Mouse (Mus musculus) midbrain, embryonic 15.5 days (tissue): ENCODE measurements around the gene Mlec. TPM values are rescaled to one million over a fixed set of nuclear protein-coding genes. Genes with fewer than 3 reads are reported as not detected.

Source experiments
- ATAC-seq: fragments of 200-750 bp; cut with Nextera tagmentation; replicated peaks from 2 replicates; pipeline ENCODE4 v1.8.0; 2017; ENCODE audit warnings: moderate TSS enrichment
- H3K27ac ChIP-seq: fragments of 300-500 bp; sonication (generic); 2 replicates; pipeline ENCODE4 v1.5.1; 2015; ENCODE audit warnings: mild to moderate bottlenecking, inconsistent platforms
- H3K27me3 ChIP-seq: fragments of 300-500 bp; sonication (generic); replicated peaks from 2 replicates; pipeline ENCODE4 v1.6.1; 2015; ENCODE audit warnings: inconsistent platforms
- H3K36me3 ChIP-seq: fragments of 300-500 bp; sonication (generic); replicated peaks from 2 replicates; pipeline ENCODE4 v1.6.1; 2015; ENCODE audit warnings: inconsistent platforms
- H3K4me1 ChIP-seq: fragments of 300-500 bp; sonication (generic); 2 replicates; pipeline ENCODE4 v1.6.1; 2015; ENCODE audit warnings: inconsistent platforms
- H3K4me2 ChIP-seq: fragments of 300-500 bp; sonication (generic); 2 replicates; pipeline ENCODE4 v1.6.1; 2015; ENCODE audit warnings: inconsistent platforms, mild to moderate bottlenecking, moderate library complexity
- H3K4me3 ChIP-seq: fragments of 300-500 bp; sonication (generic); 2 replicates; pipeline ENCODE4 v1.5.1; 2015; ENCODE audit warnings: mild to moderate bottlenecking, inconsistent platforms
- H3K9ac ChIP-seq: fragments of 300-500 bp; sonication (generic); 2 replicates; pipeline ENCODE4 v1.6.1; 2015; ENCODE audit warnings: mild to moderate bottlenecking, inconsistent platforms
- H3K9me3 ChIP-seq: fragments of 300-500 bp; sonication (generic); 2 replicates; pipeline ENCODE4 v1.6.1; 2016; ENCODE audit warnings: inconsistent platforms
- WGBS: fragments of 180-500 bp; shearing (Covaris S2); methylation state at CpG from one replicate; pipeline ENCODE4 v1.1.7; 2015; ENCODE audit warnings: mixed read lengths; 5-methylcytosine and 5-hydroxymethylcytosine counted together
- polyA plus RNA-seq: library from polyadenylated mRNA; unstranded; fragments of >200 nt; fragmentation: Nextera tagmentation; extraction: Ambion mirVana; gene quantifications from 2 replicates; pipeline ENCODE4 v1.2.1, GENCODE M21; 2015

The Mlec gene
- polyA plus RNA-seq, 1 experiment from 2014 or later = 28.9 TPM

DNA sequence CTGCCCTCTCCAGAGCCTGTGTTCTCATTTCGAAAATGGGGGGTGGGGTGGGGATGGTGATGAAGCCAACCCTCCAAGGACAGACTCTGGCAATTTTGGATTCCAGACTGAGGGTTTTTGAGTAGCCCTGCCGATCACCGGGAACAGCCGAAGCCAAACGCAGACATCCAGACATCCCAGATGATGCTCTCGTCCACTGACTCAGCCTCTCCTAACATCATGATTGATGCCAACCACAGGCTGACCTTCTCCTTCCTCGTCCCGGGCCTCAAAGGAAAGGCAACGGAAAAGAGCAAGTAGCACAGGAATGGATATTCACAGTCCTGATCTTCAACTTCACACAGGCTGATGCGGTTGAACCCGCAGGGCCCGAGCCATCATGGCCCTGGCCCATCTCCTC lies 32.1 kb upstream of the Mlec start:
- Histone ChIP-seq H3K4me3 (no peak overlapping the region), H3K4me2 (no peak overlapping the region), H3K27ac (no peak overlapping the region), H3K9ac (no peak overlapping the region), H3K27me3 (peaks cover 39% of the 10 kb centered on the region), H3K36me3 (no peaks in the 10 kb centered on the region), H3K9me3 (no peaks in the 10 kb centered on the region), H3K4me1 (peaks cover 47% of the 10 kb centered on the region)
- WGBS = 85% methylated on average over 12 of the region's 12 CpGs
- ATAC-seq = no peak

DNA sequence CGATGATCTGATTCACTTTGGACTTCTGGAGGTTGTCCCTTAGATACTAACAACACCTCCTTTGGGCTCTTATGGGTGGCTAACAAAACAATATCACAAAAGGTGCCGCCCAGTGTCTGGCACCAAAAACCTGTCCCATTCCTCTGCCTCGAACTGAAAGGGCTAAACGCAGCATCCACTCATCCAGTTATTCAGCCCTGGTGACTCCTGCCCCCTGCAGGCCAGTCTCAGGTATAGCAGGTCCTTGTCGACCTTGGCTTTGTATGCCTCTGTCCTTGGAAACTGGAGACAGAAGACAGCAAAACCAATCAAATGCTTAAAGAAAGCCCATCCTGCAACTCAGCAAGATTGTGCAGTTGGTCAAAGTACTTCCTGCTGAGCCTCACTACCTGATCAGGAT lies 30.8 kb upstream of the Mlec start:
- no peak overlapping the region for H3K4me3 ChIP-seq
- no peak overlapping the region for H3K4me2 ChIP-seq
- H3K4me1 ChIP-seq = peaks cover 50% of the 10 kb centered on the region
- no peaks in the 10 kb centered on the region for H3K36me3 ChIP-seq
- 45% methylated on average over 5 of the region's 5 CpGs for WGBS
- H3K9ac ChIP-seq = no peak overlapping the region
- peaks cover 39% of the 10 kb centered on the region for H3K27me3 ChIP-seq
- ATAC-seq = no peak
- no peaks in the 10 kb centered on the region for H3K9me3 ChIP-seq
- H3K27ac ChIP-seq = no peak overlapping the region

DNA sequence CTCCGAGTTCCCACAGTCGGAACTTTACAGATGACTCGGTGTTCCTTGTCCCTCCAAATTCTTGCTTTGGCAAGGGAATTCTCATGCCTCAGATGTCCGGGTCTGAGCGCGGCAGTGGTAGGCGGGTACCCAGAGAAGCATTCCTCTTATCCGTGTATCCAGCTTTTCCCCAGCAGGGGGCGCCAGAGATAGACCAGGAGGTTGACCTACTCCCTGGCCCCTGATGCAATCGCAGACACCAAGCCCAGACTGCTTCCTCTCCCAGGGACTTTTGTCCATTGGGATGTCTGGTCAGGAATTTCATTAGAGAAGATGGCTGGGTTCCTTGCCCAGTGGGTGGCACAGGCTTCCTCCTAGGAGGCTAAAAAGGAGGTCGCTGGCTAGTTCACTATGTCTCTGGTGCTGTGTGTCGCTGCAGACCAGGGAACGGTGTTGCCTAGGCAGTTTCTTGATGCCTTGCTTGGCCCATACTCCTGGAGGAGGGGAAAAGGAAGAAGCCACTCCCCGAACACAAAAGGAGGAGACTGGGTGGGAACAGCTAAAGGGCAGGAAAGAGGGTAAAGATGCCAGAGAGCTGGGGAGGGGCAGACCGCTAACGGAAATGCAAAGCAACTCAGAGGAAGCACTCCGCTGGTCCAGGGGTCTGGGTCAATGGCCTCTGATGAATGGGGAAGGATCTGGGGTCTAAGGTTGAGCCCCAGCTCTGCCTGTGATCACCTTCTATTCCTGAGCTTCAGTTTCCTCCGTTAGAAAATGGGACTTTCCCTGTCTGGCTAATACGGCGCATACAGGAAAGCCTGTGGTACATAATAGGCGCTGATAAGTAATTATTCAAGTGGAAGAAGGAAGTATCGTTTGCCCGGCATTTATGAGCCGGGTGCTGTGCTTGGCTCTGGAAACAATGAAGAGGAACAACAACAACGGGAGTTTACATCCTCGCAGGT lies 29.5 kb upstream of the Mlec start:
- H3K36me3 ChIP-seq = no peaks in the 10 kb centered on the region
- ATAC-seq = peak; percentile 58
- peak overlapping the region; percentile 22 for H3K4me2 ChIP-seq
- WGBS = 20% methylated on average over 26 of the region's 26 CpGs
- H3K9me3 ChIP-seq = no peaks in the 10 kb centered on the region
- no peak overlapping the region for H3K27ac ChIP-seq
- no peak overlapping the region for H3K9ac ChIP-seq
- peaks cover 39% of the 10 kb centered on the region for H3K4me1 ChIP-seq
- peaks cover 32% of the 10 kb centered on the region for H3K27me3 ChIP-seq
- no peak overlapping the region for H3K4me3 ChIP-seq

DNA sequence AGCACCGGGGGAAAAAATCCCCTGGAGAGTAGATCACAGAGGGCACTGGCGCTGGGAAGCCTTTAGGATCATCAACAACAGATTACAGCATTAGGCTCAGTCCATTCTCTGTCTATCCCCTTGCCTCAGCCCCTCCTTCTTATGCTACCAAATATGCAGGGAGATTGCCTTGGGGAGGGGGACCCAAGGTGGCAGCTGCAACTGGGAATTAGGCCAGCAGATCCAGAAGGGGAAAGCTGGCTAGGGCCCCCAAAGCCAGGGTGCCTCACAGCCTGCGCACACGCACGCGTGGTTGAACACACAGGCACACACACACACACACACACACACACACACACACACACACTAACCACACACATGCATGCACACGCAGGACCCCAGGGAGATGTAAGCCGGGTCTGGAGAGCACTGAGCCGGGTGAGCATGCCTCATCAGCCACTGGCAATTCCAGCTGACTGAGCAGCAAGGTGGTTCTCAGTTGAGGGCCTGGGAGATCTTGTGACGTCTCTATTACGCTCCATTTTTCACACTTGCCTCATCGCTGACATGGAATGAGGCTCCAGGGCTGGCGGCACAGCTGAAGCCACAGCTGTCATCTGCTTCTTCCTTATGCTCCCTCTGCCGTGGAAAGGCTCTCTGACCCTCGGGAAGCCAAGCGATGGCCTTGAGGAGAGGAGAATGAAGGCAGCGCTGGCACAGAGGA lies 28.5 kb upstream of the Mlec start:
- peaks cover 30% of the 10 kb centered on the region for H3K4me1 ChIP-seq
- no peak overlapping the region for H3K4me3 ChIP-seq
- H3K27me3 ChIP-seq = peaks cover 23% of the 10 kb centered on the region
- H3K4me2 ChIP-seq = peak overlapping the region; percentile 22
- H3K27ac ChIP-seq = no peak overlapping the region
- H3K9ac ChIP-seq = no peak overlapping the region
- WGBS = 25% methylated on average over 17 of the region's 17 CpGs
- no peaks in the 10 kb centered on the region for H3K9me3 ChIP-seq
- H3K36me3 ChIP-seq = no peaks in the 10 kb centered on the region
- ATAC-seq = peak; percentile 22; the same call in 1 of the 2 replicates

DNA sequence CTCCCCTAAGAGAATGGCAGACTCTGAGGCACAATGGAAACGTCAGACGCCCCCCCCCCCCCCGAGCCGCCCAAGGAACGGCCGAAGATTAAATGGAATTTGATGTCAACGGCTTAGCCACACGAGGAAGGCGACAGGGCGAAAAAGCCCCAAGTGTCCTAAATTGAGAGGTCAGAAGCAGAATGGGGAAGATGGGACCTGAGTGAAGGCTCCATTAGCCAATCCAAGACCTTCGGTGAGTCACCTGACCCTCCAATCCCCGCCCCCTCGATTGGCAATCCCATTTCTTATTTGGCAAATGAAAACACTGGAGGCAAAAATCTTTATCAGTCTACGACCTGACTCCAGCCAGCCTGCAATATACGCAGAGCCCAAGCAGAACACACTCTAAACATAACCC lies 26.7 kb upstream of the Mlec start:
- peak overlapping the region; percentile 51 for H3K27ac ChIP-seq
- ATAC-seq = peak; percentile 45; the same call in 1 of the 2 replicates
- H3K4me1 ChIP-seq = peaks cover 29% of the 10 kb centered on the region

DNA sequence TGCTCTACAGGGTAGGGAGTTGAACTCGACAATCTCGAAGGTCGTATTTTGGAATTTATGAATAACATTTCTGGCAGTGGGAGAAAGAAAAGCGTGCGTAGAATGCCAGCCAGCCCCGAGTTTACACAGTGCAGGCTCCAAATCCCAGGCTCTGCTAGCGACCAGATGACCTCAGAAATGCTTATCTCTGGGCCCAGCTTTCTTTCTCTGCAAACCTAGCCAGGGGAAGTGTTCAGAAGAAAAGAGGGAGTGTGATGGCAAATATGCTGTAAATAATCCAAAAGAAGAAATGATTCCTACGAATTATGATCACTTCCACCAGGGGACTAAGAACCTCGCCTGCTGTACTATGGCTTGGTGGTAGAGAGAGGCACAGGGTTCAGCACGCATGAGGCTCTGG lies 25.5 kb upstream of the Mlec start:
- 72% methylated on average over 10 of the region's 10 CpGs for WGBS
- Histone ChIP-seq H3K9ac (no peak overlapping the region), H3K27ac (no peak overlapping the region), H3K4me1 (peaks cover 29% of the 10 kb centered on the region), H3K9me3 (no peaks in the 10 kb centered on the region), H3K4me3 (no peak overlapping the region), H3K4me2 (no peak overlapping the region), H3K27me3 (no peaks in the 10 kb centered on the region), H3K36me3 (no peaks in the 10 kb centered on the region)
- ATAC-seq = no peak

More for the DNA sequence above, 26.7 kb upstream of the Mlec start:
- peak overlapping the region; percentile 25 for H3K4me3 ChIP-seq
- WGBS = 14% methylated on average over 15 of the region's 15 CpGs
- H3K27me3 ChIP-seq = peaks cover 5% of the 10 kb centered on the region
- no peaks in the 10 kb centered on the region for H3K36me3 ChIP-seq
- peak overlapping the region; percentile 45 for H3K4me2 ChIP-seq
- no peak overlapping the region; the same call in 1 of the 2 replicates for H3K9ac ChIP-seq
- no peaks in the 10 kb centered on the region for H3K9me3 ChIP-seq

DNA sequence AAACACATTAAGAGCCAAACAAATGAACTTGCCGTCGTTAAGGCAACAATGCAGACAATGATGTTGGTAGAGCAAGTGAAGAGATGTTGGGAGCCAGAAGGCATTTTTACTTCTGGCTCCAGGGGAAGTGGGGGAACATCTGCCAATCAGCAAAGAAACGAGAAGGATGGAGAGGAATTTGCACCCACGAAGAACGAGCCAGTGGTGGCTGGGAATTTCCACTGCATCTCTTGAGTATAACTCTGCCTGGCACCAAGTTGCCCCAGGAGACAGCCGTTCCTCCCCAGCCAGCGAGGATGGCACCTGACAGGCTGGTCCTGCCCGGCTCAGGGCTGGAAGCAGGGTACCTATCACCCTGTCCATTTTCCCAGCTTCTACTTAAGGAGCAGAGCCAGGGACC lies 24.9 kb upstream of the Mlec start:
- Histone ChIP-seq H3K9me3 (no peaks in the 10 kb centered on the region), H3K4me1 (peaks cover 29% of the 10 kb centered on the region), H3K4me2 (no peak overlapping the region), H3K27ac (no peak overlapping the region), H3K27me3 (no peaks in the 10 kb centered on the region), H3K36me3 (no peaks in the 10 kb centered on the region), H3K9ac (no peak overlapping the region), H3K4me3 (no peak overlapping the region)
- no peak for ATAC-seq
- 74% methylated on average over 8 of the region's 8 CpGs for WGBS

DNA sequence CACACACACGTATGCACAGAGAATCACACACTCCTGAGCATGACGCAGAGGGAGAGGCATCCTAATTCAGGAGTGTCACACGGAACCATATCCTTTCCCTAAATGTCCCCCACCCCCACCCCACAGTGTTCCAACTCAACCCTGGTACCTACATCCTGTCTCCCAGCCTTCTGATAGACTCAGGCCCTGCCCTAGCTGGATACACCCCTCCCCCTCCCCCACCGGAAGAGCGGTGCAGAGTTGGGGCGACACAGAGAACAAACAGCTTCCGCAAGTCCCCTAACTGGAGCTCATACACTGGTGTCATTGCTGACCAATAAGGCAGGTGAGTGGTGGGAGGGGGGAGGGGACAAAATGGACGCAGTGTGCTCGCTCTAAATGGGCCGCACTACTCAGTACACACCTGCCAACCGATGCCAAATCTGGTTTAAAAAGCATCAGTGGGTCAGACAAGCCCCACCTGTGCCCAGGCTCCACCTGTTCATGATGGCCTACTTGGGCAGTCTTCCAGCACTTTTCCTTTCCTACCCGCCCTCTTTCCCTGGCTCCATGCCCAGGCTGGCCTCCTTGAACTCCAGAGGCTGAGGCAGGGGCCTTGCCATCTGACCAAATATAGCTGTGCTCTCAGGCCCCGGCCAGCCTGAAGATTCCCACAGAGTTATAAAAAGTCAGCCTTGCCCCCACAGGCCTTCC lies 23.4 kb upstream of the Mlec start:
- H3K4me3 ChIP-seq = no peak overlapping the region
- no peaks in the 10 kb centered on the region for H3K9me3 ChIP-seq
- H3K9ac ChIP-seq = no peak overlapping the region
- no peak for ATAC-seq
- H3K27me3 ChIP-seq = no peaks in the 10 kb centered on the region
- H3K4me2 ChIP-seq = no peak overlapping the region
- H3K4me1 ChIP-seq = peaks cover 17% of the 10 kb centered on the region
- WGBS = 80% methylated on average over 13 of the region's 13 CpGs
- no peak overlapping the region for H3K27ac ChIP-seq
- H3K36me3 ChIP-seq = no peaks in the 10 kb centered on the region

DNA sequence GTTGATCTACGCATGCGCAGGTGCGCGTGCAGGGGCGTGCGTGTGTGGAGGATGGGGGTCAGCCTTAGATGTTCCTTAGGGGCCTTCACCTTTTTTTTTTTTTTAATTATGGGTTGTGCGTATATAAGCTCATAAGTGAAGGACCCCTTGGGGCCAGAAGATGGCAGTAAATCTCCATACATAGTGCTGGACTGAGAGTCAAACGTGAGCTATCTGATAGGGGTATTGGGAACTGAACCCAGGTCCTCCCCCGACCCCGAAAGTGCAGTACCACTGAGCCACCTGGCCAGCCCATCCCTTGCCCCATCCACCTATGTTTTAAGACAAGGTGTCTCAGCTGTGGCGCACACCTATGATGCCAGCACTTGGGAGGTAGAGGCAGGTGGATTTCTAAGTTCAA lies 21.6 kb upstream of the Mlec start:
- H3K4me3 ChIP-seq = no peak overlapping the region
- no peak overlapping the region for H3K27ac ChIP-seq
- no peak overlapping the region for H3K9ac ChIP-seq
- WGBS = 92% methylated on average over 11 of the region's 11 CpGs
- H3K27me3 ChIP-seq = no peaks in the 10 kb centered on the region
- no peak for ATAC-seq
- no peaks in the 10 kb centered on the region for H3K9me3 ChIP-seq
- no peaks in the 10 kb centered on the region for H3K36me3 ChIP-seq
- no peak overlapping the region for H3K4me2 ChIP-seq
- H3K4me1 ChIP-seq = 0 out of 2 replicates have a peak, but pooled peaks cover 6% of the 10 kb centered on the region

DNA sequence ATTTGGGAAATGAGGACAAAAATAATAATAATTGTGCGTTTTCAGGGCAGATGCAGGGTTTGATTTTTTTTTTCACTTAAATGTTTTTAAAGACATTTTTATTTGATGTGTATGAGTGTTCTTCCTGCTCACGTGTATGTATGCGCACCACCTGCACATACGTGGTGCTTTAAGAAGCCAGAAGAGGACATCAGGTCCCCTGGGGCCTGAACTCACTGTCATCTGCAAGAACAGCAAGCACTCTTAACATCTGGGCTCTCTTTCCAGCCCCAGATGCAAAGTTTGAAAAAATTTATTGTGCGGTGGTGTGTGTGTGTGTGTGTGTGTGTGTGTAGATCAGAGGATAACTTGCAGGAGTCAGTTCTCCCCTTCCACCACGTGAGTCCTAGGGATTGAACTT lies 19.9 kb upstream of the Mlec start:
- no peak overlapping the region for H3K4me2 ChIP-seq
- H3K27me3 ChIP-seq = no peaks in the 10 kb centered on the region
- H3K4me1 ChIP-seq = no peaks in the 10 kb centered on the region
- no peaks in the 10 kb centered on the region for H3K9me3 ChIP-seq
- H3K9ac ChIP-seq = no peak overlapping the region
- H3K27ac ChIP-seq = no peak overlapping the region
- no peak overlapping the region for H3K4me3 ChIP-seq
- no peaks in the 10 kb centered on the region for H3K36me3 ChIP-seq
- ATAC-seq = no peak
- WGBS = 82% methylated on average over 6 of the region's 6 CpGs

DNA sequence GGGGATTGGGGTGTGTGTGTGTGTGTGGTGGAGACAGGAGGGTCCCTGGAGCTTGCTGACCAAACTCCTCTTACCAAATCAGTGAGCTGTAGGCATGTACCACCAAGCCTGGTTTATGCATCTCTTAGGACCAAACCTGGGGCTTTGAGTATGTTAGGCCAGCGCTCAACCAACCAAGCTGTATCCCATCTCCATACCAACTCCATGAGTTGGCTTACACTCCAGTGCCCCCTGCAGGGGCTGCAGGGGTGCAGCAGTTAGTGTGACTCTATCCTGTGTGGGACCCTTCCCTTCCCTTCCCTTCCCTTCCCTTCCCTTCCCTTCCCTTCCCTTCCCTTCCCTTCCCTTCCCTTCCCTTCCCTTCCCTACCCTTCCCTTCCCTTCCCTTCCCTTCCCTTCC lies 16.6 kb upstream of the Mlec start:
- no peak for ATAC-seq
- Histone ChIP-seq H3K36me3 (no peaks in the 10 kb centered on the region), H3K27ac (no peak overlapping the region), H3K27me3 (no peaks in the 10 kb centered on the region), H3K4me1 (no peaks in the 10 kb centered on the region), H3K9me3 (no peaks in the 10 kb centered on the region), H3K4me2 (no peak overlapping the region), H3K4me3 (no peak overlapping the region), H3K9ac (no peak overlapping the region)
- WGBS = 87% methylated on average over 1 of the region's 1 CpGs

DNA sequence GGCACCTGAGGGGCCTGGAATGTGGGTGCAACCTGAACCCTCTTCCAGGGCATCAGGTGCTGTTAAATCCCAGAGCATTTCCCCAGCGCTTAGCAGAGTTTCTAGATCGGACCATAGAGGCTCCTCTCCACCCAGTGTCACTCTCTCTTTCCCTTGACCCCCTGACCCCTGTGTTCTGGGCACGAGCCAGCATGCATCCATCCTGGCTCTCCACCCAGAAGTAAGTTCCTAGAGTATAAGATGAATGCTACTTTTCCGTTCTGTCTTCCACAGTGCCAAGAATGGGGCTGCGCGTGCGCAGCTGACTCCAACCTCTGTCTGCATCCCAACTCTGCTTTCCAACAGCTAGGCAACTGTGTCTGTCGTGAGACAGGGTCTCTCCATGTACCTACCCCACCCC lies 12.2 kb upstream of the Mlec start:
- no peak for ATAC-seq
- Histone ChIP-seq H3K36me3 (no peaks in the 10 kb centered on the region), H3K4me3 (no peak overlapping the region), H3K4me1 (peaks cover 10% of the 10 kb centered on the region), H3K27ac (no peak overlapping the region), H3K9me3 (no peaks in the 10 kb centered on the region), H3K9ac (no peak overlapping the region), H3K27me3 (no peaks in the 10 kb centered on the region), H3K4me2 (no peak overlapping the region)
- WGBS = 84% methylated on average over 8 of the region's 8 CpGs
